Mouse (Mus musculus): ENCODE measurements at regions not wholly inside any gene's neighbourhood (a gene's known extent, or its start where the extent isn't known, plus 50 kb on each side); places are given as distances from the start of the nearest gene placed in this dataset.

DNA sequence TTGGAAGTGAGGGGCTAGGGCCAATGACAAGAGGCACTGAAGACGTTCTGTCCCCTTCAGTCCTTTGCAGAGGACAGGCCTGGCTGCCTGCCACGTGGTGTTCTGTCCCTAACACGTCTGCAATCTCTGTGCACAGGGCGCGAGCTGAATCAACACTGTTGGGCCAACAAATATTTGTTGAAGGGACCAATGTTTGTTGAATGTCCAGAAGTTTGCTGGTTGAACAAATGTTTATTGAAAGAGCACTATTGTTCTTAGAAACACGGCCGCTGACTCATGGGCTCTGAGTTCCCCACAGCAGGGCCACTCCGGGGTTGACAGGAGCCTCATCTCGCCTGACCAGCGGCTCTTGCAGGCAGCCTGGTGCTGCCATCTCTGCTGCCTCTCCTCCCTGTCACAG lies 73.1 kb upstream of the Zbtb40 start:
- TF ChIP-seq POLR2A (IDR thresholded peaks at IDR 0.05; ENCODE audit: low read depth, low read length) (no peak), CTCF (IDR thresholded peaks at IDR 0.05; ENCODE audit: extremely low read depth, insufficient read depth, insufficient read length, insufficient replicate concordance) (no peak)

All from spleen, adult 2 months (tissue).